Mouse (Mus musculus): ENCODE measurements around the gene Zfp658.

DNA sequence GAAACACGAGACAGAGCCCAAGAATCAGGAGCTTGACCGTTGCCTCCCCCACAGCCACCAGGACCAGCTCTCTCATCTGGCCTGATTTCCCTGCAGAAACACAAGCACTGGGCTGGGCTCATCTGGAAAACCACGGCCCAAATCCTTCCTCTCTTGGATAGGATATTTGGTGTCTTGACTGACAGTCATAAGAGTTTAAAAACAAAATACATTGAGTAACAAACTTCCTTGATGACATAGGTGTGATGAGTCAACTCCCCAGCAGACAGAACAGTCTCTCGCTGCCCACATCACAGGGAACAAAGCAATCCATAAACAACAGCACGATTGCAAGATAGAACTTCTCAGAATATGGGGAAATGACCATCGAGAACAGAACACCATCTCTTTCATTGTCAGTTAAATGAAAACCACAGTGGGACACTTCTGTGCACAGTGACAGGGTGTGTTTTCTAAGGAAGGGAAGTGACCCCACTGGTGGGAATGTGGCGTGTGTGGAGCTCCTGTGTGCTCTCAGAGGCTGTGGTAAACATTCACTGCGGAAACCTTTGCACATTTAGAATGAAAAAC, 31.8 kb upstream of the Zfp658 start:
- TF ChIP-seq GATA1 (IDR thresholded peaks at IDR 0.05; ENCODE audit: borderline replicate concordance, low read length) = no peak
- no peak for TF ChIP-seq FLI1 (IDR thresholded peaks at IDR 0.05; ENCODE audit: low read length)
